Mouse (Mus musculus) MEL (cell line): Measurements from ENCODE around the gene Patz1. TPM values are rescaled to one million over a fixed set of nuclear protein-coding genes. Genes with fewer than 3 reads are reported as not detected.

ENCODE experiments used
- DNase-seq: peaks from one replicate; pipeline ENCODE4 v3.0.0; 2011; ENCODE audit warnings: low read depth, low spot score
- H3K27ac ChIP-seq: 2 replicates; pipeline ENCODE4 v1.5.1; 2012; ENCODE audit warnings: low read depth, mild to moderate bottlenecking, control low read depth, low read length, moderate library complexity; ENCODE audit not compliant: control insufficient read depth
- H3K27me3 ChIP-seq, 2 experiments: fragments of 150-350 bp in 1 of 2; sonication (generic) in 1 of 2; 2 replicates each; pipeline ENCODE4 v1.6.1; 2012; ENCODE audit warnings: low read length in 2 of 2, mild to moderate bottlenecking in 2 of 2, improper control_type of control experiment in 1 of 2, moderate library complexity in 1 of 2; ENCODE audit not compliant: insufficient read depth in 2 of 2, control insufficient read depth in 1 of 2
- H3K36me3 ChIP-seq, 2 experiments: 2 replicates each; pipeline ENCODE4 v1.6.1; 2012 to 2014; ENCODE audit warnings: low read length in 2 of 2, improper control_type of control experiment in 1 of 2, inconsistent platforms in 1 of 2, mild to moderate bottlenecking in 1 of 2; ENCODE audit not compliant: insufficient read depth in 2 of 2, control insufficient read depth in 1 of 2
- H3K4me1 ChIP-seq, 2 experiments: fragments of 150-350 bp in 1 of 2; sonication (generic) in 1 of 2; 2 replicates each; pipeline ENCODE4 v1.6.1; 2012; ENCODE audit warnings: low read length in 2 of 2, improper control_type of control experiment in 1 of 2, mild to moderate bottlenecking in 1 of 2; ENCODE audit not compliant: insufficient read depth in 2 of 2, control insufficient read depth in 1 of 2
- H3K4me3 ChIP-seq, 2 experiments: fragments of 150-350 bp in 1 of 2; sonication (generic) in 1 of 2; 2 replicates each; pipeline ENCODE4 v1.5.1; 2012; ENCODE audit warnings: low read depth in 2 of 2, low read length in 2 of 2, mild to moderate bottlenecking in 2 of 2, moderate library complexity in 2 of 2, control low read depth in 1 of 2, improper control_type of control experiment in 1 of 2; ENCODE audit not compliant: control insufficient read depth in 1 of 2, insufficient read depth in 1 of 2
- H3K79me2 ChIP-seq: 2 replicates; pipeline ENCODE4 v1.6.1; 2012; ENCODE audit warnings: mild to moderate bottlenecking, low read length, moderate library complexity; ENCODE audit not compliant: control insufficient read depth, poor library complexity, insufficient read depth
- H3K9ac ChIP-seq: 2 replicates; pipeline ENCODE4 v1.6.1; 2012; ENCODE audit warnings: low read depth, mild to moderate bottlenecking, control low read depth, low read length, moderate library complexity; ENCODE audit not compliant: control insufficient read depth, poor library complexity, severe bottlenecking
- H3K9me3 ChIP-seq: fragments of 150-350 bp; sonication (generic); replicated peaks from 2 replicates; pipeline ENCODE4 v1.6.1; 2012; ENCODE audit warnings: mild to moderate bottlenecking, low read length, improper control_type of control experiment, moderate library complexity; ENCODE audit not compliant: insufficient read depth
- BHLHE40 ChIP-seq: IDR thresholded peaks from 2 replicates; pipeline ENCODE4 v1.6.1; 2012; ENCODE audit warnings: low read depth, mild to moderate bottlenecking, inconsistent platforms, low read length, improper control_type of control experiment, borderline replicate concordance
- CHD2 ChIP-seq: IDR thresholded peaks from 2 replicates; pipeline ENCODE4 v1.6.1; 2011; ENCODE audit warnings: low read length, improper control_type of control experiment
- CTCF ChIP-seq, 3 experiments: IDR thresholded peaks in 2 of 3; conservative IDR thresholded peaks in 1 of 3; 2 replicates each; pipeline ENCODE4 v1.5.1; 2011 to 2012; ENCODE audit warnings: low read length in 3 of 3, low read depth in 2 of 3, mild to moderate bottlenecking in 2 of 3, improper control_type of control experiment in 1 of 3, inconsistent platforms in 1 of 3, mixed read lengths in 1 of 3, moderate library complexity in 1 of 3; ENCODE audit not compliant: control insufficient read depth in 1 of 3, insufficient read depth in 1 of 3, poor library complexity in 1 of 3, severe bottlenecking in 1 of 3
- E2F4 ChIP-seq: IDR thresholded peaks from 2 replicates; pipeline ENCODE4 v1.6.1; 2011; ENCODE audit warnings: low read depth, low read length, improper control_type of control experiment, borderline replicate concordance
- ETS1 ChIP-seq: IDR thresholded peaks from 2 replicates; pipeline ENCODE4 v1.6.1; 2012; ENCODE audit warnings: low read depth, mild to moderate bottlenecking, inconsistent platforms, low read length, improper control_type of control experiment, moderate library complexity
- GATA1 ChIP-seq: IDR thresholded peaks from 2 replicates; pipeline ENCODE4 v1.6.1; 2011; ENCODE audit warnings: low read depth, low read length, improper control_type of control experiment
- HCFC1 ChIP-seq: IDR thresholded peaks from 2 replicates; pipeline ENCODE4 v1.6.1; 2012; ENCODE audit warnings: low read depth, mild to moderate bottlenecking, inconsistent platforms, low read length, improper control_type of control experiment, moderate library complexity
- KAT2A ChIP-seq: conservative IDR thresholded peaks from 2 replicates; pipeline ENCODE4 v1.6.1; 2012; ENCODE audit warnings: low read depth, low read length, improper control_type of control experiment, inconsistent platforms
- MAFK ChIP-seq: IDR thresholded peaks from 2 replicates; pipeline ENCODE4 v1.6.1; 2011; ENCODE audit warnings: low read depth, mild to moderate bottlenecking, low read length, improper control_type of control experiment, borderline replicate concordance
- MAZ ChIP-seq: IDR thresholded peaks from 2 replicates; pipeline ENCODE4 v1.6.1; 2012; ENCODE audit warnings: low read depth, mild to moderate bottlenecking, inconsistent platforms, low read length, improper control_type of control experiment
- MYB ChIP-seq: IDR thresholded peaks from 2 replicates; pipeline ENCODE4 v1.6.1; 2011; ENCODE audit warnings: mild to moderate bottlenecking, low read depth, low read length, improper control_type of control experiment
- MYC ChIP-seq: IDR thresholded peaks from 2 replicates; pipeline ENCODE4 v1.6.1; 2011; ENCODE audit warnings: low read depth, mild to moderate bottlenecking, low read length, improper control_type of control experiment, moderate library complexity
- NELFE ChIP-seq: IDR thresholded peaks from 2 replicates; pipeline ENCODE4 v1.6.1; 2011; ENCODE audit warnings: low read depth, low read length, improper control_type of control experiment
- NRF1 ChIP-seq: IDR thresholded peaks from 2 replicates; pipeline ENCODE4 v1.6.1; 2014; ENCODE audit warnings: low read depth, mild to moderate bottlenecking, inconsistent platforms, low read length, improper control_type of control experiment, moderate library complexity; ENCODE audit not compliant: poor library complexity, insufficient read depth, severe bottlenecking
- POLR2AphosphoS2 ChIP-seq: IDR thresholded peaks from 2 replicates; pipeline ENCODE4 v1.6.1; 2011; ENCODE audit warnings: low read length, improper control_type of control experiment
- POLR2AphosphoS5 ChIP-seq: IDR thresholded peaks from 2 replicates; pipeline ENCODE4 v1.6.1; 2012; ENCODE audit warnings: low read depth, borderline replicate concordance, mild to moderate bottlenecking, inconsistent platforms, low read length, moderate library complexity, mixed read lengths
- SIN3A ChIP-seq: IDR thresholded peaks from 2 replicates; pipeline ENCODE4 v1.6.1; 2012; ENCODE audit warnings: low read length, improper control_type of control experiment, inconsistent platforms
- SMC3 ChIP-seq: IDR thresholded peaks from 2 replicates; pipeline ENCODE4 v1.6.1; 2011; ENCODE audit warnings: low read depth, low read length, improper control_type of control experiment
- TAL1 ChIP-seq: IDR thresholded peaks from 2 replicates; pipeline ENCODE4 v1.6.1; 2012; ENCODE audit warnings: mild to moderate bottlenecking, inconsistent platforms, low read length, moderate library complexity, mixed read lengths
- TCF12 ChIP-seq: IDR thresholded peaks from 2 replicates; pipeline ENCODE4 v1.6.1; 2014; ENCODE audit warnings: low read depth, mild to moderate bottlenecking, inconsistent platforms, low read length, improper control_type of control experiment, moderate library complexity
- UBTF ChIP-seq: IDR thresholded peaks from 2 replicates; pipeline ENCODE4 v1.6.1; 2012; ENCODE audit warnings: low read depth, mild to moderate bottlenecking, inconsistent platforms, low read length, improper control_type of control experiment, moderate library complexity, borderline replicate concordance; ENCODE audit not compliant: insufficient read depth
- USF1 ChIP-seq: IDR thresholded peaks from 2 replicates; pipeline ENCODE4 v1.6.1; 2014; ENCODE audit warnings: low read depth, mild to moderate bottlenecking, inconsistent platforms, low read length, improper control_type of control experiment, moderate library complexity
- USF2 ChIP-seq, 2 experiments: IDR thresholded peaks; 2 replicates each; pipeline ENCODE4 v1.6.1; 2011 to 2012; ENCODE audit warnings: improper control_type of control experiment in 2 of 2, low read length in 2 of 2, borderline replicate concordance in 1 of 2, inconsistent platforms in 1 of 2, low read depth in 1 of 2, mild to moderate bottlenecking in 1 of 2; ENCODE audit not compliant: insufficient read depth in 1 of 2
- ZKSCAN1 ChIP-seq: IDR thresholded peaks from 2 replicates; pipeline ENCODE4 v1.6.1; 2012; ENCODE audit warnings: low read depth, mild to moderate bottlenecking, inconsistent platforms, low read length, improper control_type of control experiment, moderate library complexity
- ZMIZ1 ChIP-seq: IDR thresholded peaks from 2 replicates; pipeline ENCODE4 v1.6.1; 2012; ENCODE audit warnings: low read depth, mild to moderate bottlenecking, inconsistent platforms, low read length, improper control_type of control experiment, moderate library complexity
- ZNF384 ChIP-seq: IDR thresholded peaks from 2 replicates; pipeline ENCODE4 v1.6.1; 2012; ENCODE audit warnings: low read depth, mild to moderate bottlenecking, inconsistent platforms, low read length, improper control_type of control experiment
- polyA plus RNA-seq, 2 experiments: library from polyadenylated mRNA; stranded (reverse) in 1 of 2; unstranded in 1 of 2; fragments of >175 nt in 1 of 2; fragments of >200 nt in 1 of 2; gene quantifications; 2 replicates each; pipeline versions ENCODE4 v1.2.1 to v1.2.4; 2012; ENCODE audit warnings: low replicate concordance in 2 of 2, low read depth in 1 of 2; ENCODE audit not compliant: insufficient read length in 2 of 2, insufficient read depth in 1 of 2, missing spikeins in 1 of 2
- total RNA-seq: library from RNA; depleted of rRNA; stranded (reverse); fragments of 300-350 nt; gene quantifications from 2 replicates; pipeline ENCODE4 v1.2.3, GENCODE M21; 2012

Patz1 gene
- total and polyA plus RNA-seq, 3 experiments = 63.1 to 63.5 TPM; not detected in 1

GRCm38 (mm10) chr11:3335651-3336216 lies 47.1 kb downstream of the Patz1 start:
- H3K27me3 ChIP-seq = no peaks in the 10 kb centered on the region
- H3K27ac ChIP-seq = no peak overlapping the region
- no peak overlapping the region for H3K9ac ChIP-seq
- TF ChIP-seq TCF12 (no peak), SIN3A (no peak), ETS1 (no peak), USF1 (no peak), CTCF (IDR thresholded peaks at IDR 0.05 in 2 of 3, conservative IDR thresholded peaks at IDR 0.05 in 1 of 3; ENCODE audit: control insufficient read depth in 1 of 3, insufficient read depth in 1 of 3, low read depth in 2 of 3, low read length in 3 of 3, poor library complexity in 1 of 3, severe bottlenecking in 1 of 3) (no peak), KAT2A (no peak), MYC (no peak), BHLHE40 (no peak), MYB (no peak), NRF1 (no peak), POLR2AphosphoS5 (no peak)
- peaks cover 0 to 12% of the 10 kb centered on the region in 2 experiments; a peak in 2 of 4 replicates for H3K4me1 ChIP-seq
- DNase-seq = no peak
- H3K79me2 ChIP-seq = no peaks in the 10 kb centered on the region
- H3K36me3 ChIP-seq = peaks cover 0 to 4% of the 10 kb centered on the region in 2 experiments; a peak in 2 of 4 replicates
- H3K9me3 ChIP-seq = no peaks in the 10 kb centered on the region
- no peak overlapping the region for H3K4me3 ChIP-seq

GRCm38 (mm10) chr11:3336602-3337001 lies 47.9 kb downstream of the Patz1 start:
- H3K9me3 ChIP-seq = no peaks in the 10 kb centered on the region
- H3K27ac ChIP-seq = no peak overlapping the region
- H3K36me3 ChIP-seq = peaks cover 0 to 4% of the 10 kb centered on the region in 2 experiments; a peak in 2 of 4 replicates
- H3K4me1 ChIP-seq = peaks cover 0 to 8% of the 10 kb centered on the region in 2 experiments; a peak in 2 of 4 replicates
- H3K4me3 ChIP-seq = no peak overlapping the region
- H3K79me2 ChIP-seq = no peaks in the 10 kb centered on the region
- no peaks in the 10 kb centered on the region for H3K27me3 ChIP-seq
- TF ChIP-seq BHLHE40 (no peak), MAFK (no peak), CHD2 (no peak), ZKSCAN1 (no peak), SMC3 (no peak), POLR2AphosphoS2 (no peak), TAL1 (no peak), NRF1 (no peak), GATA1 (no peak), UBTF (no peak), ZMIZ1 (no peak), E2F4 (no peak), USF1 (no peak), HCFC1 (no peak), MAZ (no peak), USF2 (IDR thresholded peaks at IDR 0.05; ENCODE audit: borderline replicate concordance in 1 of 2, insufficient read depth in 1 of 2, low read depth in 1 of 2, low read length in 2 of 2) (no peak), ZNF384 (no peak), NELFE (no peak), KAT2A (no peak)
- TF ChIP-seq, all 39 proteins: peak for 0
- no peak for DNase-seq
- H3K9ac ChIP-seq = no peak overlapping the region
